Mouse (Mus musculus) ovary, adult 18-20 months (tissue): Measurements from ENCODE around the gene Cd209e.
"Not testable (repeated sequence)": the region's sequence is repeated elsewhere in the genome, so short reads cannot be mapped to it uniquely, and the experiment has no call there.

Experiments used
- DNase-seq: peaks from one replicate; pipeline ENCODE4 v3.0.0; 2022; ENCODE audit warnings: low spot score, mixed read lengths

Cd209e gene

DNA sequence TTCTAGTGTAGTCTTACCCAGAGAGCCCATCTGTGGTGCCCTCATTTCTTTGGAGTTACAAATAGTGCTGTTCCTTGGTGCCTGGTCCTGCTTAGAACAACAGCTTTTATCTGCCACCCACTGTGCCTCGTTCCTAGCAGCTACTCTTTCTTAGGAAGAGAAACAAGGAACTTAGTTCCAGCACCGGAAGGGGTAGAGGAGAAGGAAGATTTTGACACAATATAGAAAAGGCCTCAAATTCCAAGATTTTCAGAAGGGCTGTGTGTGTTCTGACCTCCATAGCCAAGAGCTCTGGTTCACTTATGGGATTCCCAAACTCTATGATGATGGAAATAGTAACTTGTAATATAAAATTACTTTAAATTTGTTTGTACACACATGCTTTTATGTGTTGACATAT, at the start of gene Cd209e:
TSS of gene Cd209e (minus strand) at position 101 of the 400 bp plus-strand sequence.
- DNase-seq, result no peak

DNA sequence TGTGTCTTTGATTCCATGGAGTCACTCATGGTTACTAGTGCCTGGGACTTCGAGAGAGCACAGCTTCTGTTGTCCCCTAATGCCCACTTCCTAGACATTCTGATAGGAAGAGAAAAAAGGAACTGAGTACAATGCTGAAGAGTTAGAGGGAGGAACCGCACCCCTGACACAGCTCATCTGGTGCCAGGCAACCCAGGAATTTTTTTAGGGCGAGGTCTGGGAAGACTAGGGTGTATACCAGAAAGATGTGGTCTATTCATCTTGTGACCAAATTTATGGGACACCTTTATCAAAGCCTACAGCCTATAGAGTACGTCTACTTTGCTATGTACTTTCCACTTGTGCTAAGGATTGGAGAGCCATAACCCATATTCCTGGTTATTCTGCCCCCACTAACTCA, 24.3 kb upstream of the Cd209e start, which contains the start of gene Cd209d:
TSS of gene Cd209d (minus strand) at position 101 of the 400 bp plus-strand sequence.
- DNase-seq, result no peak

DNA sequence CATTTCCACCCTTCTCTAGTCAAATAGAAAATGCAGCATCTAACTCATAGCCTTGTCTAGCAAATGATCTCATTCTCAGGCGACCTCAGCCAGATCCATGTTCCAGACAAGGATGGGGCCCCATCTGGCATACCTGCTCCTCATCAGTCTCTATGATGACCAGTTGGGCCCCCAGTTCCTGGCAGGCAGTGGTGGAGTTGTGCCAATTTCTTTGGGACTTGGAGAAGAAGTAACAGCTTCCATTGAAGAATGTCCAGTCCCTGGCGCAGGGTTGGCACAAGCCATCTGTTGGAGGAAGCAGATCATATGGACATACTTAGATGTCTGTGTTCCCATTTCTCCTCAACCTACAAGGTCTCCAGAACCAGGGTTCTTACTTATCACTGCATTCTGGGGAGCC, 22.0 kb upstream of the Cd209e start:
- no peak for DNase-seq

GRCm38 (mm10) chr8:3862736-3863135, 8.6 kb upstream of the Cd209e start:
- not testable (repeated sequence) for DNase-seq

DNA sequence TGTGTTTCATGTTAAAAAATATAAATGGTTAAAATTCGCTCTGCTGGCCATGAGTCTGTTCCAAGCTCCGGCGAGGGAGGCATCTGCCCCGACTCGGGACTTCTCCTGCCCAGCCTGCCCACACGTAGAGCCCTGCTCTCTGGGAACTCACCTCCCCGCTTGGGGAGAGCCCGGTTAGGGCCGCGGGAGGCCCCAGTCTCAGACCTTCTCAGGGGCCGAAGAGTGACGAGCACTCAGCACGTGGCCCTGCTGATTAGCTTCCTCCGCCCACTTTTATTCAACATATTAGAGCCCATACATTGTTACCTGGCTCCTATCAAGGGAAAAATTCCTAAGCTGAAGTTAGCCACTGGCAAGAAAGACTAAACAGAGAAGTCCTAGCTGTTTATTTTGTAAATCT, 51.0 kb downstream of the Cd209e start:
- DNase-seq, result peak; percentile 42
